Mouse (Mus musculus) heart, adult 2 months (tissue): ENCODE data around the gene Pde6c.

Experiments used
- CTCF ChIP-seq: fragments of 200-600 bp; IDR thresholded peaks from 2 replicates; pipeline ENCODE4 v1.8.1; 2022; ENCODE audit warnings: antibody characterized with exemption, mild to moderate bottlenecking, moderate library complexity
- EP300 ChIP-seq: fragments of 200-500 bp; IDR thresholded peaks from 2 replicates; pipeline ENCODE4 v1.6.1; 2011; ENCODE audit warnings: low read depth, low read length, control low read depth; ENCODE audit not compliant: insufficient read depth
- POLR2A ChIP-seq: fragments of 200-500 bp; IDR thresholded peaks from 2 replicates; pipeline ENCODE4 v1.6.1; 2011; ENCODE audit warnings: mild to moderate bottlenecking, low read depth, low read length, control low read depth; ENCODE audit not compliant: insufficient read depth

DNA sequence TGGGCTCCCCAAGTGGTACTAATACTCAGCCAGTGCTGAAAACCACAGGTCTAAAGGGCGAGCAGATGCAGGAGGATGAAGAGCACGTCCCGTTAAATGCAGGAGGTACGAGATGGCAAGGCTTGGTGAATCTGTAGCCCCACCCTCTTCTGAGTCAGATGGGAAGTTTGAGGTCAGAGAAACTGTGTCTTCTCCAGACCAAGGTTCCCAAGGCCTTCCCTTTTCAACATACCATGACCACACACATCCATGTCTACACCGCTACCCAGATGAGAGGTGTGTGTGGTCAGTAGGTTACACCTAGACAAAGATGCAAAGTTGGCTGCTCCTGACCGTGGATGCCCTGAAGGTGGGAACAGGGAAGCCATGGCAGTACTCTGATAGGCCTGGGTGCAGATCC lies 2.2 kb downstream of the Pde6c start:
- TF ChIP-seq CTCF (no peak), POLR2A (no peak), EP300 (no peak)
